Mouse (Mus musculus) layer of hippocampus, adult 2 months (tissue): Measurements from ENCODE around the gene Egfl6. TPM values are rescaled to one million over a fixed set of nuclear protein-coding genes. Genes with fewer than 3 reads are reported as not detected.

Experiments
- DNase-seq, 2 experiments: peaks; one replicate each; pipeline ENCODE4 v3.0.0; 2022; ENCODE audit warnings: low spot score in 2 of 2
- H3K27ac ChIP-seq: fragments of 200-600 bp; 2 replicates; pipeline ENCODE4 v1.8.1; 2022
- H3K4me3 ChIP-seq: fragments of 200-600 bp; 2 replicates; pipeline ENCODE4 v1.8.1; 2022; ENCODE audit warnings: mild to moderate bottlenecking
- CTCF ChIP-seq: fragments of 200-600 bp; conservative IDR thresholded peaks from 2 replicates; pipeline ENCODE4 v1.8.1; 2022; ENCODE audit warnings: antibody characterized with exemption, mild to moderate bottlenecking, moderate library complexity
- total RNA-seq, 2 experiments: library from RNA; stranded (reverse); gene quantifications; 2 replicates each; pipeline ENCODE4 v1.2.3; 2021

Egfl6 gene
- total RNA-seq, 2 experiments from 2014 or later, result 3.8 to 5.0 TPM

DNA sequence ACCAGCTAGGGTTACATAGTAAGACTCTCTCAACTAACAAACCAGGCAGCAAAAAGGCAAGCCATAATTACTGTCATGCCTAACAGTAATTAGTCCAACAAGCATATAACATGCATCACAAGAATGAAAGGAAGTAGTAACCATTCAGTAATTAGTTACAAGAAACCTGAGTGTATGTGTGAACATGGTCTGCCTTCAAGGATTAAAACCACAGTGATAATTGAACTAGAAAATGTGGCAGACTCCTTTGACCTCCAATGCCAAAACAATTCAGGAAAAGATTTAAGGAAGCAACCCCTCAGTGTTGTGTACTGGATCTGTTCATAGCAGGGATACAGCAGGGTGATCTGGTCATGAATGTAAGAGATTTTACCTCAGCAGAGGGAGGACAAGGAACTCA lies 74.4 kb downstream of the Egfl6 start:
- Histone ChIP-seq H3K4me3 (peak overlapping the region; percentile 73; the same call in 1 of the 2 replicates), H3K27ac (peak overlapping the region; percentile 99; the same call in 1 of the 2 replicates)
- no peak for DNase-seq
- TF ChIP-seq CTCF, result no peak

DNA sequence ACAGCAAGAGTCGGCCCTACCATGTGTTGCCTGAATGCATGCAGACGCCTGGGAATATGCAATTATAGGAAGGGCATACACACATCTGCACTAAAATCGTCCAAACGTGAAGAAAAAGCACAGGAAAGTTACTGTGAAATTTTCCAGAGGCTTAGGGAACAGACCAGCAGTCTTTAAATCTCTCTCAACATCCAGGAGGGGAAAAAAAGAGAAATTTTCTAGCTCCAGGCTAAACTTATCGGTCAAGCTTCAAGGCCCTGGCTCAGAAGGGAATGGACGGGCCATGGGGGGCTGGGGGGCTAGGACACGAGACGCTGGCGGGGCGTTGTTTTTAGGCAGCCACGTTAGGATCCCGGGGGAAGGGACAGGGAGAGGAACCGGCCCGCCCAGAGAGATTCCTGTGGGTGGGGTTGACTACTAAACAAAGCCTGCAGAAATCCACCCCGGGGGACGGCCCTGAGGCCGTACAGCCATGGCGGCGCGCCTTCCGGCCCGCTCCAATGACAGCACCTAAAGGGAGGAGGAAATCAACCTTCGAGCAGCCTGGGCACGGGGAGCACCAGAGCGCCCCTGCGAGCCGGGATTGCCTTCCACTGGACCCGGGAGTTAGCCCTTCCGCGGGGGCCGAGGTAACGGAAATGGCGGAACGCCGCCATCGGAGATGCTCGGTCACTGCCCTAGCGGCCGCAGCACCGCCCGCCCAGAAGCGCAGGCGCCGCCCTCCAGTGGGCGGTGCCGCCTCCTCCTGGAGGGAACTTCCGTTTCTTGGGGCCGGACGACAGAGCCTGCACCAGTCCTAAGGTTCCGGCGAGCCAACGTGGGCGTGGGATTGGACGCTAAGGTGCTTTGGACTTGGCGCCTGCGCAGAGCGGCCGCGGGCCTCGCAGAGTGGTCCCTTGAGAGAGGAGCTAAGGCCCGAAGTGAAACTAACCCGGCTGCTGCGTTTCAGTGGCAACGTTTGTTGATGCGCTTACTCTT lies 75.5 kb downstream of the Egfl6 start:
- peak; percentile 68 for TF ChIP-seq CTCF
- H3K4me3 ChIP-seq, result peak overlapping the region; percentile 73
- peak overlapping the region; percentile 99 for H3K27ac ChIP-seq
- DNase-seq, result peak; percentile 82 to 89

DNA sequence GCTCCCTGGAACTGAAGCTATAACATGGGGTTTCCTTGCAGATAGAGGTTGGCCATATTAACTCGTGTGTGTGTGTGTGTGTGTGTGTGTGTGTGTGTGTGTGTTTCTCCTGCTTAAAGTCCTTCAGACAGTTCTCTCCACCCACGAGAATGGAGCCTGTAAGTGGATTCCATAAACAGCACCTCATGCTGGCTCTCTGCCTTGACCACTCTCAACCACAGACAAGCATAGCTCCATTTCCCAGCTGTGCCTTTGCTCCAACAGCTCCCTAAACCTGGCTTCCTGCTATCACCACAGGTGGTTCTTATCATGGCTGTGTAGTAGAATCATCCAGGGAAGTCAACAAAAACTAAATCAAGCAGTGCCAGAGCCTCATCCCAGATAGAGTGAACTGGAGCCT lies 81.1 kb downstream of the Egfl6 start:
- H3K27ac ChIP-seq, result no peak overlapping the region
- no peak for DNase-seq

DNA sequence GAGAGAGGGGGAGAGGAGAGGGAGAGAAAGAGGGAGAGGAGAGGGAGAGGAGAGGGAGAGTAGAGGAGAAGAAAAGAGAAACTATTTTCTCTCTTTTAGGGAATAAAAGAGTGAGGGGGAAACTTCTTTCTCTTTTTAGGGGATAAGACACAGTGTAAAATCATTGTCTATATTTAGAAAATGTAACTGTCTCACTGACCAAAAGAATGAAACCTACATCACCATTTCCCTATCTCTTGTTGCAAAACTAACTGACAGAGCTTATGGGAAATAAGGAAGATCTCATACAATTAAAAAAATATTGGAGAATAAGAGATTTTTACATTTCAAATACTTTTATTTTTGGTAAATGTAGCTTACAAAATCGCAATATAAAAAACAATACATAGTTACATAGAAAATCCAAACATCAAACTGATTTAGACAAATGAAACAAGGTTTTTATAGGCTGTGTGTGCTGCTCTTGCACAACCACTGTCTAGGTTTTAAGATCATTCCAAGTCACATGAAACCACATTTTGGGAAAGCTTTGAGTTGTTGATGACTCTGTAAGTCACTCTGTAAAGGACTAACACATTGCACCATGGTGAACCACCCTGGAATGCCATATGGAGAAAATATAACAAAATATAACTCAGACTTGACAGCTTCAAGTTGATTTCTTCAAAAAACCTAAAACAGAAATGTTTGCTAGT lies 85.9 kb downstream of the Egfl6 start:
- DNase-seq, result no peak
- no peak overlapping the region for H3K27ac ChIP-seq
- TF ChIP-seq CTCF, result no peak
- no peak overlapping the region for H3K4me3 ChIP-seq

More for the DNA sequence above, 81.1 kb downstream of the Egfl6 start:
- H3K4me3 ChIP-seq, result no peak overlapping the region
- TF ChIP-seq CTCF, result no peak

DNA sequence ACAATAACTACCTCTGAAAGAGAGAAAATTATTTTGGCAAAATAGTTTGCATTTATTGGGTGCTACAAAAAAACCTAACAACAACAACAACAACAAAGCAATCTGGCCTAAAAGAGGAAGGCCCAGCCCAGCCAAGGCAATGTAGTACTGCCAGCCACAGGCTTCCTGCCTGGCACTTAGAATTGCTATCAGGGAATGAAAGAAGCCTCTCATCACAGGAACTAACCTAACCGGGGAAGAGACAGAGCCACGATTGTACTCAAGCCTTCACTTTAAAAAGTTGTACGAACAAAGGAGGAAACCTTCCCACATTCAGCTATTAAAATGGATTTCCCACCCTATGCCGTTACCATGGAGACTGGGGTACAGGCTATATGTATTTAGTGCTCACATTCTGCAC lies 87.7 kb downstream of the Egfl6 start:
- peak overlapping the region; percentile 48; the same call in 1 of the 2 replicates for H3K27ac ChIP-seq
- no peak for TF ChIP-seq CTCF
- H3K4me3 ChIP-seq, result no peak overlapping the region
- peak in 1 of 2 experiments; percentile 26 for DNase-seq

DNA sequence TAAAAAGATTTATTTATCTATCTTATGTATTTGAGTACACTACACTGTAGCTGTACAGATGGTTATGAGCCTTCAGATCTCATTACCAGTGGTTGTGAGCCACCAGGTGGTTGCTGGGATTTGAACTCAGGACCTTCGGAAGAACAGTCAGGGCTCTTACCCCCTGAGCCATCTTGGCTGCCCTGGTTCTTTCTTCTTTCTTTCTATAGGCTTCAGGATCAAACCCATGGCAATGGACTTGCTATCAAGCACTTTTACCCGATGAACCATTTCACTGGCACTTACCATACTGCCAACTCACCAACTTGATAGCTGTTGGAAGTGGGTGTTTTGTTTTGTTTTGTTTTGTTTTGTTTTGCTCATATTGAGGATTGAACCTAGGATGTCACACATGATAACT lies 90.5 kb downstream of the Egfl6 start:
- no peak for DNase-seq
- no peak for TF ChIP-seq CTCF
- Histone ChIP-seq H3K4me3 (no peak overlapping the region), H3K27ac (no peak overlapping the region)

DNA sequence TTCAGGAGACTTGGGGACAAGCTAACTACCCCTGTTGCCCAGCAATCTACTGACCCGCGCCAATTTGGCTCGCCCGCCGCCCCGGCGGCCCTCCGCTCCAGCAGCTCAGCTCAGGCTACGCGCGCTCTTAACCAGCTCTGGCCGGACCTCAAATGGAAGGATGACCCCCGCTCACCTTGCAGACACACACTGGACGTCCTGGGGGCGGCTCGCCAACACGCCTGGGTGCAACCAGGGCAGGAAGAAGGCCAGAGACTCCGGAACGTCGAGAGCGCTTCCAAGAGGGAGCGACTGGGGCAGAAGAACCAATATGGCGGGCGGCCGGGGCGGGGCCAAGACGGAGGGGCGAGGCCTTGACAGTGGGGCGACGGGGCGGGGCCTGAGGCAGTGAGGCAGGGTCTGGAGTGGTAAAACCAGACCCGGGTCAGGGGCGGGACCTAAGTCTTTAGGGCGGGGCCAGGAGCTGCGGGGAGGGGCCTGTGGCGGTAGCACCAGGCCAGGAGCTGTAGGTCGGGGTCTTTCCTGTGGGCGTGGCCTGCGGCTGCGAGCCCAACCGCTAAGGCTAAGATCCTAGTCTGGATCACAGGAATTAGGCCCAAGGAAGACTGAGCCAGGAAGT lies 106.0 kb downstream of the Egfl6 start, which contains the start of gene Rab9:
Gene Rab9 (minus strand): TSS at position 503 of the 619 bp plus-strand sequence.
- TF ChIP-seq CTCF, result no peak
- Histone ChIP-seq H3K27ac (peak within 1 kb of the TSS; percentile 89), H3K4me3 (peak within 1 kb of the TSS; percentile 67)
- DNase-seq, result peak; percentile 85 to 90

DNA sequence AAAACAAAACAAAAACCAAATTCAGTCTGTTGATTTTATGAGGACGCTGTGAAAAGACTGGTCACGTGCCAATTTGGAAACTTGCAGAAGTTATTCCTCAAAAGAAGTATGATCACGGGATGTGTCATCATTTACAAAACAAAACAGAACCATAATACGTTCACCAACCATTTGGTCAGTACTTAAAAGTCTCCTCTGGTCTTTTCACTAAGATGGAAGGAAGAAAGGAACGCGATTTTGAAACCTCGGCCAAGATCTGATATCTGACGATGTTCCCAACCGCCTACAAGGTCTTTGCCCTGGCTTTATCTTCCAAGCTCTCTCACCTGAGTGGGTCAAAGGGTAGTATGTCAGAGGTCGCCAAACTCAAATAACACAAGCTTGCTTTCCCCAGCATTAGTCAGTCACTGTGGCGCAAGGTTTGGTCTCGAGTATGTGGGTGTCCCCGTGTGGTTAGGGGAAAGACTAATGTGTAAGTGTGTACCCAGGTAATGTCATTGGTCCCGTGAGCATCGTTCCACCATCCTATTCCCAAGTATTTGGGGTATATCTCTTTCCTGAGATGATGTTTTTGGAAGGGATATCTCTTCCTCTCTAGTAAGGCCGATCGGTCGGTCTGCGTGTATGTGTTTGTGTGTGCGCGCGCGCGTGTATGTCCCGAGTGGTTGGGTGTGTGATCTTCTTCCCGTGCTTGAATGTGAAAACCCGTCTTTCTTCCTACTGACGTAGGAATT lies 106.7 kb downstream of the Egfl6 start:
- no peak for TF ChIP-seq CTCF
- H3K27ac ChIP-seq, result peak overlapping the region; percentile 89
- peak overlapping the region; percentile 67 for H3K4me3 ChIP-seq
- DNase-seq, result peak in 1 of 2 experiments; percentile 11

DNA sequence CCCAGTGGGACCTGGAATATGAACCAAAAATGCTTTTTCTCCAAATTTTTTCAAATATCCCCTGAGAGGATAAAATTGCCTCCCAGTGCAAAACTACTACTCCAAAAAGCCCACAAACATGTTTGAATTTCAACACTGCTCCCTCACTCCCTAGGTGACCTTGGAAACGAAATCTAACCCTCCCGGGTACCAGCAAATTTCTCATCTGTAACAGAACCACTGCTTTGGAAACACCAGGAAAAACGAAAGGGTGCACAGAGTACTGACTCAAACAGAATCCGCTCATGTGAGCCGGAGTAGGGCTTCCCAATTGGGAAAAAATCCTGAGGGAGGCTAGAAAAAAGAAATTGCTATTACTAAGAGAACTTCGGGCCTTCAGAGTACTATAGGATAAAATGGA lies 108.1 kb downstream of the Egfl6 start:
- peak overlapping the region; percentile 67 for H3K4me3 ChIP-seq

More for the DNA sequence above, 108.1 kb downstream of the Egfl6 start:
- H3K27ac ChIP-seq, result no peak overlapping the region
- TF ChIP-seq CTCF, result no peak
- DNase-seq, result no peak

Other genes with a start within 250 kb of the Egfl6 start
- 10 to 100 TPM; 49.0 to 59.3 TPM for gene Trappc2, start 145.1 kb downstream of the Egfl6 start, total RNA-seq
- 1 to 10 TPM; 5.1 to 6.3 TPM for gene Ofd1, start 145.0 kb downstream of the Egfl6 start, total RNA-seq
- 10 to 100 TPM; 38.1 to 39.2 TPM for gene Rab9, start 105.9 kb downstream of the Egfl6 start, total RNA-seq
- gene Tceanc, start 67.2 kb downstream of the Egfl6 start, total RNA-seq, result 1 to 10 TPM; 1.6 to 1.7 TPM